Mouse (Mus musculus) urinary bladder, postnatal 4 days (tissue): ENCODE data around the gene Grm3.

Source experiments
- DNase-seq, 2 experiments: peaks; one replicate each; pipeline ENCODE4 v3.0.0; 2021 to 2022; ENCODE audit warnings: low spot score in 2 of 2

Grm3 gene

GRCm38 (mm10) chr5:9623095-9623459, 101.9 kb downstream of the Grm3 start:
- no peak for DNase-seq

GRCm38 (mm10) chr5:9622264-9623094, 102.5 kb downstream of the Grm3 start:
- no peak for DNase-seq

- DNase-seq = no peak
Observed at GRCm38 (mm10) chr5:9621417-9622067, 103.4 kb downstream of the Grm3 start.

- DNase-seq = no peak
Observed at GRCm38 (mm10) chr5:9579021-9579420, 145.9 kb downstream of the Grm3 start.

- DNase-seq = no peak
Observed at GRCm38 (mm10) chr5:9578571-9578970, 146.4 kb downstream of the Grm3 start.

- no peak for DNase-seq
Observed at GRCm38 (mm10) chr5:9570946-9571345, 154.0 kb downstream of the Grm3 start.

GRCm38 (mm10) chr5:9557706-9558105, 167.3 kb downstream of the Grm3 start:
- DNase-seq = no peak

DNA sequence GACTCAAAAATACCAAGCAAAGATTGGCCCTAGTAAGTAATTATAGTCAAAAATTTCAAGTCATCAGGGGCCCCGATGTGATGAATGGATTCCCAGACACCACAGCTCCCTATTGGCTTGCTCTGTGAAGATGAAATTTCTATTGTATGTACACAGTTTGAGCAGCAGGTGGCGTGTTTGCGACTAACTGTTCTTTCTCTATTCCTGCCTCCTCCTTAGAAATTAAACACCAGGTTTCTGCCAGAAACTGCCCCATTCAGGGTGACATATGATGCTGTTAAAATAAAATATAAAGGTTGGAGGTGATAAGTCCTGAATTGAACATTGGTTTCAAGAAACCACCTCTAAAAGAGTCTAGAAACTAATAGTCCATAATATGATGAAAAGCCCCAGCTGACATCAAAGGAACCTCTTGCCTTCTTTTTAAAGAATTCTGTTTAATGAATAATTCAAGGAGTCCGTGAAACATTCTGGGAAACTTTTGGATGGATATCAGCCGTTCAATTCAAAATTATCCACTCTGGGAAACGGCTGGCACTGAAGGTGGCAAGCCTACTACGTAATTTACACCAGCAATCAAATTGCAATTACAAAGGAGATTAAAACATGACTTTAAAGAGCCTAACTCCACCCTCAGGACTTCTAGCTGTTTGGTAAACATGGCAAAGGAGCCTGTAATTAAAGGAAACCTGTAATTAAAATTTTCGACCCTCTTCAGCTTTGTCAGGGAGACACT, 184.0 kb downstream of the Grm3 start:
- no peak for DNase-seq

DNA sequence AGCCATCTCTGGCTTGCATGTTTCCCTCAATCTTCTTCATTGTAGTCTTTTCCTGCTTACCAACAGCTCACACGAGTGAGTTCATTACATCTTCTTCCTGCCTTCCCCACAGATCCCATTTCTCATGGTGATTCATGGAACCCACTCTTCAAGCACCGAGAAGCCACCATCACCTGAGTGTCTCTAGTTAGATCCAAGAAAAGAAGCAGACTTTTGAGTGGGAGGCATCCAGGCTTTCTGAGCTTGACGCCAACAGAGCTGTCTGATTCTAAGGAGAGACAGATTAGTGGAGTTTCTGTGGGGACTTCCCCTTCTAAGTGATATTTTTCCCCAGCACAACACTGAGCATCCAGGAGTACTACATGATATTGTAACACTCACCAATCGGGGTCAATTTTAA, 199.5 kb downstream of the Grm3 start:
- no peak for DNase-seq

DNA sequence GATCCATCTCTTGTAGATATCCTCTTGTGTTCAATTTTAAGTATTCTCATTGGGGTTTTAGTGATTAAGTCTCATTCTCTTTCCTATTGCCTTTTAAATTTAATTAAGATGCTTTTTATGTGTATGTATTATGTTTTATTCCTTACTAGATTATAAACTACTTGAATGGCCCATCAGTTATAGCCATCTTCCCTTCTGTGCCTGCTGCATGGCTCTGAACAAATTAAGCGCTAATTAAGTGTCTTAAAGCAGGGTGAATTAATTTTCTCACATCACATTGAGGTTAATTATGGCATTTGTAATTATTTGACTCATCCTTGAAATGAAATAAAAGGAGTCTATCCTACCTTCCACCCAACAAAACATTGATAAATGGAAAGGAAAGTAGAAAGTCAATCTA, 213.9 kb downstream of the Grm3 start:
- no peak for DNase-seq

GRCm38 (mm10) chr5:9497235-9497634, 227.7 kb downstream of the Grm3 start:
- DNase-seq = no peak

GRCm38 (mm10) chr5:9495456-9495855, 229.5 kb downstream of the Grm3 start:
- DNase-seq = no peak

- no peak for DNase-seq
Observed at GRCm38 (mm10) chr5:9477587-9477986, 247.4 kb downstream of the Grm3 start.

GRCm38 (mm10) chr5:9453298-9453697, 271.7 kb downstream of the Grm3 start:
- no peak for DNase-seq

DNA sequence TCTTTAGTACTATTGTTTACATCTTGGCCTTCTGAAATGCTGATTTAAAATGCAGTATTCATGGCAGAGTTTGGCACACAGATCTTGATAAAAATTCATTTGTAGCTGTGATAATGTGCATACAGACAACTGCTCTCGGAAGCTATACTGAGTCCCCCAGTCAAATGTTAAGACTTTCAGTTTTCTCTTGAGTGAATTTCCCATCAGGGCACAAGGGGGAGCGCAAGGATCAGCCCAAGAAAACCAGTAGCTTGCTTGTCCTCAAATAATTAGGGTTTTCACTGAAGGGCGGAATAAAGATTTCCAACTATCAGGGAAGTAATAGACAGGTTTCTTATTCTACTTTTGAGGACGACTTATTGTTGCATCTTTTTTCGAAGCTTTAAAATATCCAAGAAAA, 275.4 kb downstream of the Grm3 start:
- DNase-seq = no peak

DNA sequence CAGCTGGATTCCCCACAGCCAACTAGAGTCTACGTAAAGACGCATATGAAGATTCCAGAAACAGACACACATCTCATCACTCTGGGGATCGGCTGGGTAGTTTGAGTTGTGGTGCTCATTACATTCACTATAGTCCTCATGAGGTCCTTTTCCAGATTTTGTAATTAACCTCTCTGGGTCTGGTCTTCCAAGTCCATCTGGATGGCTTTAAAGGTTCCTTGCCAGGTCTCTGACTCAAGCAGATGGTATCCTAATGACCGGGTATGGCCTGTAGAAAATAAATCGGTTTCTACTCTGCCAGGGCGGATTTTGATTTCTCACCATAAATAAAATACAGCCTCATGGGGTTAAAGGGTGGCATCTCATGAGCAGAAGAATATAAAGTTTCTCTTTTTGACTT, 276.0 kb downstream of the Grm3 start:
- DNase-seq = no peak

GRCm38 (mm10) chr5:9446146-9446545, 278.8 kb downstream of the Grm3 start:
- no peak for DNase-seq
